Mouse (Mus musculus) small intestine, adult 2 months (tissue): ENCODE measurements around the gene Ttc7b. TPM values are rescaled to one million over a fixed set of nuclear protein-coding genes. Genes with fewer than 3 reads are reported as not detected.

ENCODE experiments used
- H3K27ac ChIP-seq: fragments of 200-500 bp; 2 replicates; pipeline ENCODE4 v1.5.1; 2012; ENCODE audit warnings: low read depth, low read length, control low read depth, inconsistent platforms; ENCODE audit not compliant: insufficient read depth
- H3K27me3 ChIP-seq: fragments of 200-500 bp; 2 replicates; pipeline ENCODE4 v1.6.1; 2012; ENCODE audit warnings: mild to moderate bottlenecking, moderate library complexity, low read length, inconsistent platforms; ENCODE audit not compliant: control insufficient read depth, insufficient read depth
- H3K36me3 ChIP-seq: fragments of 200-500 bp; 2 replicates; pipeline ENCODE4 v1.6.1; 2012; ENCODE audit warnings: mild to moderate bottlenecking, low read length, control low read depth, inconsistent platforms; ENCODE audit not compliant: control insufficient read depth, insufficient read depth
- H3K4me1 ChIP-seq: fragments of 200-500 bp; 2 replicates; pipeline ENCODE4 v1.6.1; 2012; ENCODE audit warnings: low read length, inconsistent platforms, mixed read lengths; ENCODE audit not compliant: control insufficient read depth, insufficient read depth, insufficient read length
- H3K4me3 ChIP-seq: fragments of 200-500 bp; 2 replicates; pipeline ENCODE4 v1.5.1; 2012; ENCODE audit warnings: low read depth, mild to moderate bottlenecking, control low read depth, inconsistent platforms, low read length, moderate library complexity
- CTCF ChIP-seq: fragments of 200-500 bp; IDR thresholded peaks from 2 replicates; pipeline ENCODE4 v1.5.1; 2012; ENCODE audit warnings: low read depth, mild to moderate bottlenecking, control low read depth, inconsistent platforms, low read length, moderate library complexity, mixed read lengths; ENCODE audit not compliant: insufficient replicate concordance, insufficient read length; ENCODE audit errors: extremely low read depth
- POLR2A ChIP-seq: fragments of 200-500 bp; IDR thresholded peaks from 2 replicates; pipeline ENCODE4 v1.6.1; 2012; ENCODE audit warnings: low read depth, mild to moderate bottlenecking, control low read depth, inconsistent platforms, low read length, moderate library complexity
- WGBS: fragments of 180-500 bp; shearing (Covaris S2); methylation state at CpG from one replicate; pipeline ENCODE4 v1.1.7; 2018; 5-methylcytosine and 5-hydroxymethylcytosine counted together
- polyA plus RNA-seq: library from polyadenylated mRNA; depleted of rRNA; stranded (reverse); fragments of >200 nt; gene quantifications from 2 replicates; pipeline ENCODE4 v1.2.3, GENCODE M21; 2012

Gene Ttc7b
- polyA plus RNA-seq, 1 experiment, result 13.0 TPM

DNA sequence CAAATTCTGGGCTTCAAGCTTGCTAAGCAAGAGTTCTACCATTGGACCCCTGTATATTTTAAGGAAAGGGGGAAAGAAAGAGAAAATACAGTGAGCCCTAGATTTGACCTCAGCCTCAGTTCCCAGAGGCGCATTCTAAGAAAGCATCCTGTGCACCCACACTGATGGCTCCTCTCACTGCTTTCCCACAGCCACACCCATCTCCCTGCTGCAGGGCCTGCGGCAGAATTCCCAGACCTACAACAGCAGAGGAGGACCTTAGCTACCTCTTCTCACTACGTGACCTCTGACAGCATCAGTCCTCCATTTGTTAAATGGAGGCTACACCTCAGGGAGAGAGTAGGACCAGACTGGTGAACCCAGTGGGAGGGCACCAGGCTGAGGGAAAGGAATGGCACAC lies 18.1 kb downstream of the Ttc7b start:
- H3K27ac ChIP-seq, result no peak overlapping the region
- TF ChIP-seq POLR2A (no peak), CTCF (no peak)
- H3K4me3 ChIP-seq, result no peak overlapping the region
- WGBS, result 79% methylated on average over 3 of the region's 3 CpGs
- H3K36me3 ChIP-seq, result 0 out of 2 replicates have a peak, but pooled peaks cover 2% of the 10 kb centered on the region
- no peaks in the 10 kb centered on the region for H3K27me3 ChIP-seq
- peaks cover 4% of the 10 kb centered on the region; the same call in 1 of the 2 replicates for H3K4me1 ChIP-seq

DNA sequence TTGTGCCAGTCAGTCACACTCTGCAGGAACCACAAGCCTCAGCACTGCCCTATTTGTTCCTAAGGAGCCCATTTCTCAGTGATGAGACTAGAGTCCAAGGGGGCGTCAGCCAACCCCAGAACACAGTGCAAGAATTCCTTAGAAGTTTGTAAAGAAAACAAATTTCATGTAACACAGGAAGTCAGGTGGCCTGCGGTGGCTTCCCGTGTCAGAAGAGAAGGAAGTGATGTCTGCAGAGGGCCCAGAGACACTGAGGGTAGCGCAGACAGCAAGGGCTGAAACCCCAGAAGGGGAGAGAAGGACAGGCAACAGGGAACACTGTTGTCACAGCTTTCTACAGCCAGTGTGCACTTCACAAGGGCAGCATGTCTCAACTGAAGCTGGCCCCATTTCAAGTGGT lies 19.4 kb downstream of the Ttc7b start:
- no peak overlapping the region for H3K27ac ChIP-seq

DNA sequence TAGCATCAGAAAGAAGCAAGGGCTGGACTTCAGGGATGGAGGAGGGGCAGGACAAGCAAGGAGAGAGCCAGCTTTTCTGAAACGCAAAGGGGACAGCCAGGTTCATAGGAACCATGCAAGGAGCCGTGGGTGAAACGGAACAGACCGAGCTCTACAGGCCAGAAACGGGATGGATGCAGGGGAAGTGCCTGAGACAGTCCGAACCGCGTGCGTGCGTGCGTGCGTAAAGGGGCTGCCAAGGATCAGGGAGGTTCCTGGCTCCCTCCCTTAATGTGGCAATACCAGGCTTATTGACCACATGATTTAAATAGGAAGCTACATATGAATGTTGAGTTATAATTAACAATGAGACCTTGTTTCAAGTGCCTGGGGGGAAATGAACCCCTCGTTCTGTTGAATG lies 21.2 kb downstream of the Ttc7b start:
- no peaks in the 10 kb centered on the region for H3K27me3 ChIP-seq
- H3K27ac ChIP-seq, result no peak overlapping the region
- WGBS, result 91% methylated on average over 13 of the region's 13 CpGs

More for the DNA sequence above, 19.4 kb downstream of the Ttc7b start:
- Histone ChIP-seq H3K4me1 (peaks cover 4% of the 10 kb centered on the region; the same call in 1 of the 2 replicates), H3K4me3 (no peak overlapping the region), H3K27me3 (no peaks in the 10 kb centered on the region), H3K36me3 (peaks cover 4% of the 10 kb centered on the region; the same call in 1 of the 2 replicates)
- TF ChIP-seq CTCF, result no peak
- no peak for TF ChIP-seq POLR2A
- 77% methylated on average over 4 of the region's 4 CpGs for WGBS

DNA sequence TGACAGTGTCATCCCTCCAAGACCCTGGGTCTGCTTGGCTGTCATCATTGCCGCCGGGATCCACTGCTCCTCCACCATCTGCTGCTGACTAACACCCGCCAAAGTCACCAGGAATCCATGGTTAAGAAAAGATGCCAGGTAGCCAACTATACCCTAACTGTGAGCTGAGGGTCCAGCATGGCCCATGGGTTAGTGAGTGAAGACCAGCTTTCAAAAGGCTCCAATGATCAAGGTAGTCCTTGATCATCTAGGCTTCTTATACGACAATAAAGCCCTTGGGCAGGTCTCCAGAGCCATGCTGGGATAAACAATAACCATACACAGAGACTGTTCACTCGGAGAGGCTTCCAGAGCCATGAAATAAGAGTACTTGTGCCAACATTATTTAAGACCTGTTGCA lies 22.6 kb downstream of the Ttc7b start:
- H3K4me1 ChIP-seq, result peaks cover 4% of the 10 kb centered on the region; the same call in 1 of the 2 replicates
- peaks cover 10% of the 10 kb centered on the region for H3K36me3 ChIP-seq
- H3K27ac ChIP-seq, result no peak overlapping the region
- TF ChIP-seq CTCF, result no peak
- TF ChIP-seq POLR2A, result no peak
- H3K4me3 ChIP-seq, result no peak overlapping the region
- 90% methylated on average over 5 of the region's 5 CpGs for WGBS
- no peaks in the 10 kb centered on the region for H3K27me3 ChIP-seq

More for the DNA sequence above, 21.2 kb downstream of the Ttc7b start:
- TF ChIP-seq CTCF, result no peak
- no peak for TF ChIP-seq POLR2A
- Histone ChIP-seq H3K36me3 (peaks cover 10% of the 10 kb centered on the region), H3K4me3 (no peak overlapping the region), H3K4me1 (peaks cover 4% of the 10 kb centered on the region; the same call in 1 of the 2 replicates)

DNA sequence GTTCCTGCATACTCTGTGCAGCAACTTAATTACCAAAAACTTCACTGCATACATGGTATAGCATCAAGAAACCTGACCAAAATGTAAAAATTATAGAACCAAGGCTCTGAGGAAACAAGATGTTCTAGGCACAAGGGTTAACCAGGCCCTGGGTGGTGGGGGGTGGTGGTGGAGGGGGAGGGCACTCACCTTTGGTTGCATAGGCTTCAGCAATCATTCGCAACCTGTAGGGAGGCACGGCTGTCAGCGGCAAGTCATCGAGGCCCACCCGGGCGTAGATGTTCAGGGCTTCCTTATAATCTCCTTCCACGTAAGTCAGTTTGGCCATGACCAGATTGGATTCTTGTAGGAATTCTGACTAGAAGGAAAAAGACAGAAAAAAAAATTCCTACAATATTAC lies 25.5 kb downstream of the Ttc7b start:
- H3K27ac ChIP-seq, result no peak overlapping the region
- 96% methylated on average over 7 of the region's 7 CpGs for WGBS
- H3K27me3 ChIP-seq, result no peaks in the 10 kb centered on the region
- peaks cover 10% of the 10 kb centered on the region for H3K36me3 ChIP-seq
- no peak for TF ChIP-seq POLR2A
- TF ChIP-seq CTCF, result no peak
- no peaks in the 10 kb centered on the region for H3K4me1 ChIP-seq
- H3K4me3 ChIP-seq, result no peak overlapping the region

DNA sequence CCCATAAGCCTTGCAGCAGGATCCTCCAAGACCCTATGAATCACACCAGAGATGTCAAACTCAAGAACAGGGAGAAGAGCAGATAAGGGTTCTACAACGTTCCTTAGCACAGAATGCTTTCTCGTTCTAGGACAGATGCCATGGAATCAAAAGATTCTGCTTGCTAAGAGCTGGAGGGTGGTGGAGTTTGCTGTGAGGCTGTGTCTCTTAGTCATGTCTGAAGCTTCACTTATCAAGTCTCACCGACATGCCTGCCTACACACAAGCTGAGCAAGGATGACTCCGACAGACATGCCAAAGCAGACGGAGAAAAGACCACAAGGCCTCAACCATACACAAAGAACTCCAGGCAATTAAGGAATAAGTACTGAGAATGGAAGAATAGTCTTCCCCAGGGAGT lies 27.4 kb downstream of the Ttc7b start:
- TF ChIP-seq POLR2A, result no peak
- no peak for TF ChIP-seq CTCF
- Histone ChIP-seq H3K4me3 (no peak overlapping the region), H3K27ac (no peak overlapping the region), H3K27me3 (no peaks in the 10 kb centered on the region), H3K4me1 (no peaks in the 10 kb centered on the region), H3K36me3 (peaks cover 8% of the 10 kb centered on the region)
- WGBS, result 93% methylated on average over 5 of the region's 5 CpGs

DNA sequence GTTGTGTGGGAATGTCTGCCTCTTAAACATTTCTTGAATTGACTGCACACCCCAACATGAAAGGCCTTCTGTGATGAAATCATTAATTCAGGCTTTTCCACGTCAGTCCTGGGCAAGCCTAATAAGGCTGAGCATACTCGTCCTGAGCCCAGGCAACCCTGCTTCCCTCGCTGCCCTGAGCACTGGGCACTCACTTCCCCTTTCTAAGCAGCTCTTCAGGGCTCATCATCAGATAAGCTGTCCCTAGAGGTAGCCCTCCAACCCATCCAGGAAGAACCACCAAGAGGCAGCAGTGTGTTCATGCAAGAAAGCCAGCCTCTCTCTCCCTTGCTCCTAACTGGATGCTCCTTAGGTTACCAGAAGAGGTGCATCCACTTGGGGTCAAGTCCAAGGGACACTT lies 27.9 kb downstream of the Ttc7b start:
- H3K4me3 ChIP-seq, result no peak overlapping the region
- WGBS, result 84% methylated on average over 3 of the region's 3 CpGs
- H3K27ac ChIP-seq, result no peak overlapping the region
- peaks cover 8% of the 10 kb centered on the region for H3K36me3 ChIP-seq
- H3K27me3 ChIP-seq, result no peaks in the 10 kb centered on the region
- no peaks in the 10 kb centered on the region for H3K4me1 ChIP-seq
- no peak for TF ChIP-seq POLR2A
- TF ChIP-seq CTCF, result no peak

DNA sequence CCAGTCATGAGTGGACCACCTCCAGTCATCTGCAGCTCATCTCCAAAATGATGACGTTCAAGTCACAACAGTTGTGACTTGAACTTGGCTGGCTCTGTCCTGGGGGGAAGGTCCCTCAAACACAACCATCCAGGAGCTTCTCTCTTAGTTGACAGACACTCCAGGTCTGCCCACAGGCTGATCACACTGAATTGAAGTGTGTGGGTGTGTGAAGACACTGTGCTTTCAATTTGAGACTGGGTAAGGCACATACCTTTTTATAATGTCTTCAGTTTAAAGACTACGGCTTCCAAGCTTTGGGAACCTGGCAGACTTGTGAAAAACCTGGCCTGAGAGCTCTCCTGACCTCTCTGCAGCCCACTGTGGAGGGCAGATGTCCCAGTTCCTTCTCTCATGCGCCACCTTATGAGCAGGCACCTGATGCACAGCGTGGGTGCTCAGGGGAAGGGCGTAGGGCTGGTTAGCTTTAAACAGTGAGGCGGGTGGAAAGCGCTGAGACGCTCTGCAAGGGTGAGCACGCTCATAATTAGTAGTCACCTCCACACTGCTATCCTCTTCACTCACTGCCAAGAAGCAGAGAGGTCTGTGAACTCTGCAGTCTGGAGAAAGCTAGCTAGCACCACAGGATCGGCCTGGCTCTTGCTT lies 28.5 kb downstream of the Ttc7b start:
- Histone ChIP-seq H3K36me3 (peaks cover 8% of the 10 kb centered on the region), H3K27ac (no peak overlapping the region), H3K4me3 (no peak overlapping the region), H3K27me3 (no peaks in the 10 kb centered on the region), H3K4me1 (no peaks in the 10 kb centered on the region)
- WGBS, result 97% methylated on average over 10 of the region's 10 CpGs
- TF ChIP-seq POLR2A (no peak), CTCF (no peak)
